Mouse (Mus musculus): ENCODE results near the gene Tdrd6.

- no peak for TF ChIP-seq CTCF (IDR thresholded peaks at IDR 0.05; ENCODE audit: control insufficient read depth, insufficient read depth, low read length)
- no peak for TF ChIP-seq POLR2A (IDR thresholded peaks at IDR 0.05; ENCODE audit: borderline replicate concordance, control insufficient read depth, low read depth, low read length)
These were observed 17.9 kb downstream of the Tdrd6 start for GRCm38 (mm10) chr17:43612221-43612620.

All from bone marrow, adult 2 months (tissue).